40 mouse cellular contexts compared by ENCODE assay signal in genomic region chr17:56979524-56979923, GRCm38 (mm10). TPM values are rescaled to one million over a fixed set of nuclear protein-coding genes. Genes with fewer than 3 reads are reported as not detected.
"Had no signal": no experiment of that assay in that cellular context is flagged by ENCODE, and none has a peak within 500 bp of the region (broad histone marks: within the 10 kb centered on the region; RNA-seq: fewer than 3 reads in every experiment).

No protein-coding gene starts in this region.

- H3K4me3 ChIP-seq: gastrocnemius, adult 2 months; heart, adult 2 months; heart, embryonic 12.5 days; hindbrain, embryonic 10.5 days; hindbrain, embryonic 12.5 days; kidney, embryonic 15.5 days; limb, embryonic 12.5 days; limb, embryonic 15.5 days; liver, embryonic 12.5 days had no signal

- DNase-seq: gastrocnemius, adult 2 months; gastrocnemius, postnatal 10 days; gastrocnemius, postnatal 25 days; heart, postnatal 14 days; heart, postnatal 36 days; kidney, adult 11 months; kidney, adult 2 months; kidney, adult 9 months; kidney, postnatal 14 days; kidney, postnatal 36 days; layer of hippocampus, adult 9-11 months; layer of hippocampus, postnatal 36 days; left cerebral cortex, postnatal 4 days had no signal

- H3K4me1 ChIP-seq: heart, embryonic 12.5 days; hindbrain, embryonic 10.5 days; hindbrain, embryonic 12.5 days; kidney, embryonic 15.5 days; limb, embryonic 15.5 days had no signal

- H3K4me2 ChIP-seq: heart, embryonic 12.5 days; hindbrain, embryonic 12.5 days; hindbrain, embryonic 14.5 days; kidney, embryonic 15.5 days; limb, embryonic 12.5 days; limb, embryonic 15.5 days; liver, embryonic 12.5 days had no signal

- H3K36me3 ChIP-seq: heart, embryonic 12.5 days; hindbrain, embryonic 10.5 days; hindbrain, embryonic 12.5 days; kidney, embryonic 15.5 days; limb, embryonic 12.5 days; limb, embryonic 15.5 days; liver, embryonic 12.5 days had no signal

- ATAC-seq: hindbrain, embryonic 16.5 days; inflammation-experienced regulatory T-cells, adult 6 months; liver, embryonic 12.5 days had no signal

- H3K9me3 ChIP-seq: heart, embryonic 12.5 days; hindbrain, embryonic 10.5 days; hindbrain, embryonic 12.5 days; kidney, embryonic 15.5 days; limb, embryonic 12.5 days; limb, embryonic 15.5 days; liver, embryonic 12.5 days had no signal

- H3K27ac ChIP-seq: gastrocnemius, adult 2 months; heart, adult 2 months; hindbrain, embryonic 10.5 days; hindbrain, embryonic 12.5 days; hindbrain, embryonic 14.5 days; kidney, embryonic 15.5 days; kidney, postnatal 0 days; limb, embryonic 12.5 days; limb, embryonic 15.5 days; liver, embryonic 12.5 days; liver, embryonic 14.5 days had no signal

- H3K27me3 ChIP-seq: heart, embryonic 12.5 days; hindbrain, embryonic 12.5 days; kidney, embryonic 15.5 days; limb, embryonic 12.5 days; limb, embryonic 15.5 days; liver, embryonic 12.5 days had no signal

- H3K9ac ChIP-seq: heart, embryonic 12.5 days; hindbrain, embryonic 12.5 days; hindbrain, embryonic 14.5 days; kidney, embryonic 15.5 days; limb, embryonic 12.5 days; limb, embryonic 15.5 days; liver, embryonic 12.5 days; liver, embryonic 14.5 days had no signal

RNA-seq across cellular contexts. Expression of gene Acer1, which starts 2.4 kb away (rescaled TPM):
- total RNA-seq: gastrocnemius, adult 2 months; gastrocnemius, postnatal 10 days; gastrocnemius, postnatal 25 days; gastrocnemius, postnatal 4 days; granulocyte monocyte progenitor cell, adult 5-6 weeks; heart, adult 2 months; heart, postnatal 14 days; heart, postnatal 36 days; layer of hippocampus, adult 18-20 months; layer of hippocampus, adult 8-10 months; layer of hippocampus, postnatal 14 days; layer of hippocampus, postnatal 36 days; left cerebral cortex, adult 18-20 months; left cerebral cortex, adult 8-10 months; left cerebral cortex, postnatal 10 days; left cerebral cortex, postnatal 25 days; left cerebral cortex, postnatal 4 days; liver, adult 2 months had no signal
- polyA plus RNA-seq: frontal cortex, adult 2 months; heart, adult 2 months; heart, embryonic 12.5 days; hindbrain, embryonic 10.5 days; hindbrain, embryonic 12.5 days; hindbrain, embryonic 14.5 days; hindbrain, embryonic 16.5 days; inflammation-experienced regulatory T-cells, adult 6 months; kidney, adult 2 months; kidney, embryonic 15.5 days; kidney, postnatal 0 days; limb, embryonic 12.5 days; liver, adult 2 months; liver, embryonic 12.5 days; liver, embryonic 14.5 days; liver, embryonic 16.5 days had no signal

RNA-seq across cellular contexts. Expression of gene Pspn, which starts 20.3 kb away (rescaled TPM):
- total RNA-seq: gastrocnemius, adult 2 months; gastrocnemius, postnatal 10 days; gastrocnemius, postnatal 25 days; gastrocnemius, postnatal 4 days; granulocyte monocyte progenitor cell, adult 5-6 weeks; heart, adult 2 months; heart, postnatal 14 days; heart, postnatal 36 days; layer of hippocampus, adult 18-20 months; layer of hippocampus, postnatal 14 days; layer of hippocampus, postnatal 36 days; left cerebral cortex, adult 8-10 months; left cerebral cortex, postnatal 10 days; left cerebral cortex, postnatal 25 days; left cerebral cortex, postnatal 4 days; liver, adult 2 months had no signal
- polyA plus RNA-seq: heart, adult 2 months; heart, embryonic 14.5 days; hindbrain, embryonic 10.5 days; hindbrain, embryonic 16.5 days; kidney, adult 2 months; large intestine, adult 2 months; limb, embryonic 12.5 days; limb, embryonic 15.5 days; liver, adult 2 months; liver, embryonic 14.5 days; liver, embryonic 16.5 days had no signal
